8 mouse cellular contexts compared by ENCODE assay signal in genomic region chr1:178527185-178527546, GRCm38 (mm10). TPM values are rescaled to one million over a fixed set of nuclear protein-coding genes. Genes with fewer than 3 reads are reported as not detected.
A peak's percentile ranks its signal among the peaks of the same experiment; 100 is the strongest.
DNase-seq lines count a peak whose midpoint lies in the region; ATAC-seq lines count a peak whose summit lies in the region.

No protein-coding gene starts in this region.

- H3K9ac ChIP-seq in heart, embryonic 14.5 days (ENCODE audit: low read length): peak overlapping the region; percentile 88
- H3K9ac ChIP-seq in liver, embryonic 12.5 days: no peak overlapping the region
- H3K9ac ChIP-seq in stomach, embryonic 14.5 days (replicated peaks; ENCODE audit: low read depth, low read length): no peak overlapping the region

- peak overlapping the region; percentile 100 for H3K4me2 ChIP-seq in heart, embryonic 14.5 days (ENCODE audit: low read length)
- H3K4me2 ChIP-seq in liver, embryonic 12.5 days: peak overlapping the region; percentile 81
- H3K4me2 ChIP-seq in stomach, embryonic 14.5 days (replicated peaks; ENCODE audit: low read depth, low read length): peak overlapping the region; percentile 100

- no peaks in the 10 kb centered on the region for H3K9me3 ChIP-seq in forebrain, embryonic 10.5 days
- H3K9me3 ChIP-seq in heart, embryonic 14.5 days (ENCODE audit: control insufficient read depth, low read length): no peaks in the 10 kb centered on the region
- no peaks in the 10 kb centered on the region for H3K9me3 ChIP-seq in liver, embryonic 12.5 days (replicated peaks)
- H3K9me3 ChIP-seq in stomach, embryonic 14.5 days (ENCODE audit: control insufficient read depth, low read depth, low read length): no peaks in the 10 kb centered on the region

- peaks cover 48% of the 10 kb centered on the region for H3K4me1 ChIP-seq in forebrain, embryonic 10.5 days
- peaks cover 2 to 11% of the 10 kb centered on the region in 2 experiments; a peak in 3 of 4 replicates for H3K4me1 ChIP-seq in heart, embryonic 14.5 days (ENCODE audit: control insufficient read depth in 2 of 2, insufficient read depth in 2 of 2, low read length in 2 of 2)
- peaks cover 36% of the 10 kb centered on the region; the same call in 1 of the 2 replicates for H3K4me1 ChIP-seq in liver, embryonic 12.5 days
- peaks cover 13% of the 10 kb centered on the region for H3K4me1 ChIP-seq in stomach, embryonic 14.5 days (ENCODE audit: control insufficient read depth, insufficient read depth, low read length)

- no peak overlapping the region; the same call in 1 of the 2 replicates for H3K27ac ChIP-seq in forebrain, embryonic 10.5 days
- H3K27ac ChIP-seq in heart, embryonic 14.5 days (replicated peaks in 1 of 2; ENCODE audit: control insufficient read depth in 1 of 2, insufficient read depth in 1 of 2, low read depth in 2 of 2, low read length in 2 of 2): peak overlapping the region; percentile 52 to 86
- no peak overlapping the region for H3K27ac ChIP-seq in liver, embryonic 12.5 days
- no peak overlapping the region for H3K27ac ChIP-seq in stomach, embryonic 14.5 days (ENCODE audit: low read length)

- H3K4me3 ChIP-seq in forebrain, embryonic 10.5 days: peak overlapping the region; percentile 66
- peak overlapping the region; percentile 61 to 85 for H3K4me3 ChIP-seq in heart, embryonic 14.5 days (ENCODE audit: control insufficient read depth in 1 of 2, insufficient read depth in 1 of 2, low read depth in 1 of 2, low read length in 2 of 2)
- H3K4me3 ChIP-seq in liver, embryonic 12.5 days: peak overlapping the region; percentile 53
- H3K4me3 ChIP-seq in stomach, embryonic 14.5 days (ENCODE audit: low read depth, low read length): peak overlapping the region; percentile 67

- peaks cover 50% of the 10 kb centered on the region for H3K27me3 ChIP-seq in forebrain, embryonic 10.5 days (ENCODE audit: poor library complexity, severe bottlenecking)
- no peaks in the 10 kb centered on the region for H3K27me3 ChIP-seq in heart, embryonic 14.5 days (ENCODE audit: control insufficient read depth, insufficient read depth, low read length)
- H3K27me3 ChIP-seq in liver, embryonic 12.5 days (replicated peaks): peaks cover 59% of the 10 kb centered on the region
- no peaks in the 10 kb centered on the region for H3K27me3 ChIP-seq in stomach, embryonic 14.5 days (ENCODE audit: control insufficient read depth, insufficient read depth, low read length)

- no peaks in the 10 kb centered on the region for H3K36me3 ChIP-seq in forebrain, embryonic 10.5 days (replicated peaks)
- H3K36me3 ChIP-seq in heart, embryonic 14.5 days (ENCODE audit: control insufficient read depth, insufficient read depth, low read length): 0 out of 2 replicates have a peak, but pooled peaks cover 4% of the 10 kb centered on the region
- no peaks in the 10 kb centered on the region for H3K36me3 ChIP-seq in liver, embryonic 12.5 days
- no peaks in the 10 kb centered on the region for H3K36me3 ChIP-seq in stomach, embryonic 14.5 days (ENCODE audit: control insufficient read depth, insufficient read depth, low read length)

- WGBS in forebrain, embryonic 10.5 days: 0% methylated on average over 21 of the region's 21 CpGs
- WGBS in heart, embryonic 14.5 days: under 1% methylated on average over 21 of the region's 21 CpGs
- WGBS in liver, embryonic 12.5 days (ENCODE audit: insufficient replicate concordance): under 1% methylated on average over 21 of the region's 21 CpGs
- under 1% methylated on average over 21 of the region's 21 CpGs for WGBS in stomach, embryonic 14.5 days

- peak; percentile 48 for ATAC-seq in CD4-positive, CD25-positive, alpha-beta regulatory T cell, adult 4 months
- no peak for ATAC-seq in heart, embryonic 14.5 days (ENCODE audit: insufficient number of reproducible peaks, insufficient read depth, low FRiP score, low read depth)
- ATAC-seq in liver, embryonic 12.5 days: no peak; the same call in 1 of the 2 replicates
- ATAC-seq in stomach, embryonic 14.5 days (ENCODE audit: insufficient number of reproducible peaks, insufficient read depth, low FRiP score, low read depth): no peak

- DNase-seq in brain, adult 2 months (ENCODE audit: low read depth, low spot score): peak; percentile 94
- DNase-seq in forebrain, embryonic 10.5 days (ENCODE audit: extremely low spot score, low spot score): peak; percentile 85
- DNase-seq in kidney, postnatal 14 days: peak; percentile 79
- DNase-seq in natural killer cell, adult 2 months (ENCODE audit: low spot score in 2 of 2): peak; percentile 42 to 52

RNA-seq across cellular contexts. Expression of gene Kif26b, which starts 1.8 kb away (rescaled TPM):
- polyA plus RNA-seq in CD4-positive, CD25-positive, alpha-beta regulatory T cell, adult 4 months (2017; shearing (Covaris generic)): under 1 TPM in 1 of 2 experiments, not detected in 1; 0.04 TPM
- 4.6 and 4.7 TPM in 2 replicates for polyA plus RNA-seq in forebrain, embryonic 10.5 days (2016; fragmentation: Nextera tagmentation; extraction: Ambion mirVana)
- 12.7 and 14.4 TPM in 2 replicates for polyA plus RNA-seq in heart, embryonic 14.5 days (2014; fragmentation: Nextera tagmentation; extraction: Ambion mirVana)
- 0.67 and 0.98 TPM in 2 replicates for polyA plus RNA-seq in liver, embryonic 12.5 days (2016; fragmentation: Nextera tagmentation; extraction: Ambion mirVana)
- 7.6 and 8.1 TPM in 2 replicates for polyA plus RNA-seq in stomach, embryonic 14.5 days (2014; fragmentation: Nextera tagmentation; extraction: Ambion mirVana)

Comparison
In these comparisons a context has a peak if more than half of its experiments do, and no peak if none do; other contexts are left out.
1. H3K27ac ChIP-seq: peak in heart, embryonic 14.5 days (2 of 2); none in forebrain, embryonic 10.5 days (single experiment), liver, embryonic 12.5 days (single experiment) and stomach, embryonic 14.5 days (single experiment).
2. Peak in every context shown above with its lines, with median percentiles within 50 percentile points of each other: DNase-seq, H3K4me3 ChIP-seq and H3K4me2 ChIP-seq.